Mouse (Mus musculus) splenic B cell, adult 2 months (primary cell): Measurements from ENCODE around the gene Ipcef1.
"Not testable (repeated sequence)": the region's sequence is repeated elsewhere in the genome, so short reads cannot be mapped to it uniquely, and the experiment has no call there.

Source experiments
- DNase-seq: peaks from one replicate; pipeline ENCODE4 v3.0.0-alpha.2; 2011; ENCODE audit warnings: low read depth, low spot score
- H3K27me3 ChIP-seq: 2 replicates; pipeline ENCODE4 v1.6.1; 2012; ENCODE audit warnings: mild to moderate bottlenecking, low read length, moderate library complexity, mixed read lengths; ENCODE audit not compliant: control insufficient read depth, poor library complexity, insufficient read depth, severe bottlenecking
- H3K36me3 ChIP-seq: 2 replicates; pipeline ENCODE4 v1.6.1; 2012; ENCODE audit warnings: mild to moderate bottlenecking, low read length, moderate library complexity, mixed read lengths; ENCODE audit not compliant: control insufficient read depth, poor library complexity, insufficient read depth, severe bottlenecking

The Ipcef1 gene

DNA sequence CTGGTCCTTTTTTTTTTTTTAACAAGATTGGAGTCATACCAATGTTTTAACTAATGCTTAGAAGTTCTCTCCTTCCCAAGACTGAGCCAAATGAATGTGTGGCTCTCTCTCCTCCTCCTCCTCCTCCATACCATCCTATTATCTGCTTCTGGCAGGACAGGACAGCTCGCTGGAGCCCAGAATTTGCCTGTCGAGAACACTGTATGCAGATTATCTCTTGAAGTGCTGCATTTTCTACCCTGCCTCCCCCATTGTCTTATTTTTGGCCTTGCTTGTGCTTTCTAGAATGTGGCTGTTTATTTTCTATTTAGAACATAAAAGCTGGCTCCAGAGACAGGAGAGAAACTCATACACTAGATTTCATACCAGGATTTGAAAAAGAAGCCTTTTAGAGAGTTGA lies 142.5 kb downstream of the Ipcef1 start:
- Histone ChIP-seq H3K27me3 (no peaks in the 10 kb centered on the region), H3K36me3 (0 out of 2 replicates have a peak, but pooled peaks cover 3% of the 10 kb centered on the region)
- no peak for DNase-seq

DNA sequence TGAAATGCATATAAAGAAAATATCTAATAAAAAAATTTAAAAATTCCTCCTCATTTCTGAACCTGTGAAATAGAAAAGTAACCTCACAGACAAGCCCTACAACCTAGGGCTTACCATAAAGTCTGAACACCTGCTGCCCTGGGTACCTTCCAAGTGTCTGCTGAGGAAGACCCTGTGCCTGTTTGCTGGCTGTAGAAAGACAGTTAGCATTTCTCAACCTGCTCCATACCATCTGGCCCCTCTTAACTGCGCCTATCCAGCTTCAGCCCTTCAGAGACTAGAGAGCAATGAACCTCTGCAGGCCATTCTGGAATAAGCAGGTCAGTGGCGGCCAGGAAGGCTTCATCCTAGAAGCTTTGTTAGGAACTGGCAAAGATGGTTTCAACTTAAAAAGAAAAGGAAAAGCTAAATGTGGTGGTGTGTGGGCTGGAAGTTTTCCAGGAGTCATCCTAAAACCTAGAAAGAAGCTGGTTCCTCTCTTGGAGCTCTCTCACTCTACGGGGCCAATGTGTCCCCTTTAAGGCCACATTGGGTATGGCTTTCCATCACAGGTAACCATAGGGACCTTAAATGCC lies 150.4 kb downstream of the Ipcef1 start:
- Histone ChIP-seq H3K27me3 (no peaks in the 10 kb centered on the region), H3K36me3 (peaks cover 2% of the 10 kb centered on the region; the same call in 1 of the 2 replicates)
- DNase-seq = no peak

- H3K36me3 ChIP-seq = peaks cover 2% of the 10 kb centered on the region; the same call in 1 of the 2 replicates
- no peaks in the 10 kb centered on the region for H3K27me3 ChIP-seq
- DNase-seq = no peak
These were observed 152.2 kb downstream of the Ipcef1 start for GRCm38 (mm10) chr10:6900126-6900525.

DNA sequence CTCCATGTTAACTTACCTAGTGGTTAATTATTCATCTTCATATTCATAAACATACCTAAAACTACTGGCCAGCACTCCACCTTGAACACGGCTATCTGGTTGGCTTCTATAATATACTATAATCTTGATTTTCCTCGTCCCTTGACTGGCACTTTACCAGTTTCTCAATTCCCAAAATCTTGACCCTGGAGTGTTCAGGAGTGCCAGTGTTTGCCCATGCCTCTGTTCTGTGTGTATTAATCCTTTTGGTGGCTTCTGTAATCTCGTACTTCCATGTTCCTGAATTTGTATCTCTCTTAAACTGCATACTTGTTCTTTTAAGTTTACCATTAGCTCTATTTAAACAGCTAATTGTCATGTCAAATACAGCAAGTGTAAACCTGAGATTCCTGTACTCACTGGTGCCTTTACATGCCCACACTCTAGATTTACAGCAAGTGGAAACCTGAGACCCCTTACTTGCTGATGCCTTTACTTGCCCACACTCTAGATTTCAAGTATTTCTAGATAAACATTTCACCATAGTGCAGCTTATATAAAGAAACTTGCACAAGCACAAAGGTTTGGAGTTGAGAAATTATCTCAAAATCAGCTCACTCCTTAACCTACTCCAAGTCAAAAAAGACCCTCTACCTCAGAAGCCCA lies 155.5 kb downstream of the Ipcef1 start:
- Histone ChIP-seq H3K27me3 (no peaks in the 10 kb centered on the region), H3K36me3 (peaks cover 2% of the 10 kb centered on the region; the same call in 1 of the 2 replicates)
- DNase-seq = no peak

DNA sequence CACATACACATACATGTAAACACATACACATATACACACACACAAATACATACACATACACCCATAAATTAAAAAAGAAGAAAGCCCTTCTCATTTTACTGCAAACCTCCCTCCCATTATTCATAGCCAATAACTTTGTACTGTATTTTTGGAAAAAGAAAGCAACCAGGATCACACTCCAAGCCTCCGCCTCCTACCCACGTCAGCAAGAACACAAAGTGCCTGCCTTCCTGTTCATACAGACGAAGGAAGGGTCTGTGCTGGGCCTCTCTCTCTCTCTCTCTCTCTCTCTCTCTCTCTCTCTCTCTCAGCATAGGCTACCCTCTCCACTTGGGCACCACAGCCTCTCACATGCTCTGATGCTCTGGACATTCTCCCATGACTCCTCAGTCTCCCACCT lies 156.5 kb downstream of the Ipcef1 start:
- H3K36me3 ChIP-seq = peaks cover 2% of the 10 kb centered on the region; the same call in 1 of the 2 replicates
- no peak for DNase-seq
- no peaks in the 10 kb centered on the region for H3K27me3 ChIP-seq

- DNase-seq = no peak
- H3K36me3 ChIP-seq = peaks cover 3% of the 10 kb centered on the region
- H3K27me3 ChIP-seq = no peaks in the 10 kb centered on the region
These were observed 161.8 kb downstream of the Ipcef1 start for GRCm38 (mm10) chr10:6890348-6891009.

- Histone ChIP-seq H3K36me3 (peaks cover 3% of the 10 kb centered on the region), H3K27me3 (no peaks in the 10 kb centered on the region)
- DNase-seq = no peak
These were observed 162.5 kb downstream of the Ipcef1 start for GRCm38 (mm10) chr10:6889640-6890245.

GRCm38 (mm10) chr10:6885460-6885859 lies 166.8 kb downstream of the Ipcef1 start:
- no peaks in the 10 kb centered on the region for H3K27me3 ChIP-seq
- peak; percentile 68 for DNase-seq
- peaks cover 1% of the 10 kb centered on the region for H3K36me3 ChIP-seq

- not testable (repeated sequence) for H3K27me3 ChIP-seq, H3K36me3 ChIP-seq, DNase-seq
These were observed 170.2 kb downstream of the Ipcef1 start for GRCm38 (mm10) chr10:6882041-6882440.

- DNase-seq = no peak
- Histone ChIP-seq H3K36me3 (no peaks in the 10 kb centered on the region), H3K27me3 (no peaks in the 10 kb centered on the region)
These were observed 173.9 kb downstream of the Ipcef1 start for GRCm38 (mm10) chr10:6878276-6878881.

DNA sequence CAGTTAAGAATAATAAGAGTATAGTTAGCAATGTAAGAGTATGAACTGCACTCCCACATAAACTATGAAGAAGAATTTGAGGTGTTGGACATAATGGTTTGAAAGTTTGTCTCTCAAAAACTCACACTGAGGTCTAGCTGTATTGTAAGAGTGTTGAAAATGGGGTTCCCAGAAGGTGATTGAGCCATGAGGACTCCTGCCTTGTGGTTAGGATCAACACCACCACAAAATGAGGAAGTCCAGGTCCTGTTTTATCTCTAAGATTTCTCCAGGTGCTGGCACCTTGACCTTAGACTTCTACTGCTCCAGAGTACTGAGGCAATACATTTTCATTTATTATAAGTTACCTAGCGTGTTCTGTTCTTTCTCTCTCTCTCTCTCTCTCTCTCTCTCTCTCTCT lies 178.4 kb downstream of the Ipcef1 start:
- DNase-seq = no peak
- H3K27me3 ChIP-seq = no peaks in the 10 kb centered on the region
- H3K36me3 ChIP-seq = no peaks in the 10 kb centered on the region

DNA sequence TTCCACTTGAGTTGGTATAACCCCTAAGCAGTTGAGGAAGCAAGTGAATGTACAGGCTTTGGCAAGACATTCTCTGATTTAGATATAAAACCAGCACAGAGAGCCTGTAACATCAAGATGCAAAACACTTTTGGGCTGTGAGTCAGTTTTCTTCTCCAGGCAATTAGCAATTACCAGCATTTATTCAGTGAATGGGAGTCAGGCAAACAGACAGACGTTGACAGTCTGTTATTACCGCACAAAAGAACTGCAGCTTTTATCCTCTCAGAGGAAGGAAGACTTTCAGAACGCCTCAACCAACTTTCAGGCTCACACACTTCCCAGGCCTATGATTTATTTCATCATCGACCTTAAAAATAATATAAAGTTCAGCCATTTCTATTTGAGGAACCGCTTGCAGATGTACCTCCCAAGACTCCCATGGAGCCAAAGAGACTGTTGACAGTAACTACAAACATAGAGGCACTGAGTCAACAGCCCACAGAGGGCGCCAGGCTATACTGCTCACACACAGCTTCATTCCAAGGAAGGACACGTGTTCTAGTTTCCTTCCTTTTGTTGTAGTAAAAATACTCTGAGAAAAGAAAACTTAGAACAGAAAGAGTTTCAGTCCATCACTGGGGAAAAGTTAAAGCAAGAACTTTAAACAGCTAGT lies 180.7 kb downstream of the Ipcef1 start:
- DNase-seq = no peak
- Histone ChIP-seq H3K27me3 (no peaks in the 10 kb centered on the region), H3K36me3 (no peaks in the 10 kb centered on the region)

DNA sequence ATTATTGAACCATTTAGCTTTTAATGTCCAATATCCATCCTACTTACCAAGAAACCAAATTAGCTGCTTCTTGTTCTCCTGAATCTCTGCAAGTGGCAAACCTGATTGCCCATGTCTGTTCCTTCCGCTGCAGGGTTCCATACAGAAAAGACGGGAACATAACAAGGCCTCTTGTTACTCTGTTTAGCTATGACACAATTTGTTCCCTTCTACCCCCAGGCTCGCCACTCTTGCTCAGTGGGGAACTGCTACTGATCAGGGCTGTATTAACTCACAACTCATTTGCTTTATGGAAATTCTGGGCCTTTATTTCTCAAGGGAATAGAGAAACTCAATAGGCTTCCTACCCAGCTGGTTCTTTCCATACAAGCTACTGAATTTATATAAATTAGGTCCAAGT lies 196.5 kb downstream of the Ipcef1 start:
- no peak for DNase-seq
- no peaks in the 10 kb centered on the region for H3K36me3 ChIP-seq
- H3K27me3 ChIP-seq = no peaks in the 10 kb centered on the region

GRCm38 (mm10) chr10:6848834-6849233 lies 203.4 kb downstream of the Ipcef1 start:
- no peaks in the 10 kb centered on the region for H3K36me3 ChIP-seq
- DNase-seq = no peak
- H3K27me3 ChIP-seq = no peaks in the 10 kb centered on the region
